Mouse (Mus musculus) layer of hippocampus, adult 18-20 months (tissue): Measurements from ENCODE around the gene Mgat5. TPM values are rescaled to one million over a fixed set of nuclear protein-coding genes. Genes with fewer than 3 reads are reported as not detected.

Experiments
- DNase-seq, 2 experiments: peaks; one replicate each; pipeline ENCODE4 v3.0.0; 2022; ENCODE audit warnings: low spot score in 2 of 2
- total RNA-seq, 2 experiments: library from RNA; stranded (reverse); gene quantifications; 2 replicates each; pipeline ENCODE4 v1.2.3; 2021

Gene Mgat5
- total RNA-seq, 2 experiments from 2014 or later: 48.4 to 48.7 TPM

DNA sequence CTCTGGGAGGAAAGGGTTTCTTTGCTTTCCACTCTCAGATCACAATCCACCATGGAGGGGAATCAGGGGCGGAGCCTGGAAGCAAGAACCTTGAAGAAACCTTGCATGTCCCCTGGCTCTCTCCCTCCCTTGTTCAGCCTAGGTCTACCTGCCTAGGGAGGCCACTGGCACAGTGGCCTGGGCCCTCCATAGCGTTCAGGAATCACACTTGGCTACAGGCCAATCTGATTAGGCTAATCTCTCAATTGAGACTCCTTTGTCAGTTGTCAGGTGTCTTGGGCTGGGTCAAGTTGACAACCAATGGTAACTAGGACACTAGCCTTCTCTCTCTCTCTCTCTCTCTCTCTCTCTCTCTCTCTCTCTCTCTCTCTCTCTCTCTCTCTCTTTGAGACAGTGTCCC is 12.2 kb downstream of the Mgat5 start:
- no peak for DNase-seq

DNA sequence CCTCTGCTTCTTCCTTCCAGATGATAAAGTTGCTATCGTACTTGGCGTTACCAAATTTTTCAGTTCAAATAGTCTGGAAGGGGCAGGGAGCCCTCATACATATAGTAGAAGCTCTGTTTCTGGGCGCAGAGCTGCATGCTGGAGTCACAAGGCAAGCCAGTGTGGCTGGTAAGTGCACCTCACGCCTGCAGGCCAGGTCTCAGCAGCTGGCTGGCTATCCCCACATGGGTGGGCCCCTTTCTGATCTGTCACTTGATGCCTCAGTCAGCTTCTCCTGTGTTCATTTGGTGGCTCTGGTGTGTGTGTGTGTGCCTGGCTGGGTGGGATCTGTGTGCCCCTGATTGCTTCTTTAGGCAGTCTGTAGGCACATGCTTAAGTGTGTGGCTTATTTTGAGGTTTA is 12.8 kb downstream of the Mgat5 start:
- no peak for DNase-seq

DNA sequence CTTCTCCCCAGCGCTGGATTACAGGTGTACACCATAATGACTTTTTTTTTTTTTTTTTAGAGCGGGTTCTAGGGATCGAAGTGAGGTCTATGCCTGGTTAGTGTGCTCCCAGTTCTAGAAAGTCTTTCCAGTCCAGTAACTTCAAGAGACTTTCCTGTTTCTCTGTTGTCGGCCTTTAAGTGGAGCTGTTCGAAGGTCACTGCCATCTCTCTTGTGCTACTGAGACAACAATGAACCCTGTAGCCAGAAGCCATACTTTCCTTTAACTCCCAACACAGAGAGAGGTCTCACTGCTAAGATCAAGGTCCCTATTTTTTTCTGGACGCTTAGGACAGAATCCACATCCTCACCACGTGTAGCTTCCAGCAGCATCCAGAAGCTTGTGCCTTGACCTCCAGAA is 13.4 kb downstream of the Mgat5 start:
- DNase-seq: no peak

DNA sequence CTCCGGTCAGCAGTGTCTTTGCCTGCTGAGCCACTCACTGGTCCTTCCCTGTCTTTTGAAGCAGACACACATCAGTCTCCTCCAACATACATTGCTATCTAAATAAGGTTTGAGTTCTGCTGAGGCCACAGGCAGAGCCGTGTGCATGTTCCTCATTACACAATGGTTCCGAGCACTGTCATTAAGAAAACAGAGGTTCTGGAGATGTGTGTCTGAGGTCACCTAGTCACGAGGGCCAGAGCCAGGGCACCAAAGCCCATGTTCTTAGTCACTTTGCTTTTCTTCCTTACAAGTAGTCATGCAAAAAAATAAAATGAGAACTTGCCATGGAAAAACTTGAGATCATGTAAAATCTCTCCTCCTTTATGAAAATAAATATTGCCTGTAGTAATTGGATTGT is 14.3 kb downstream of the Mgat5 start:
- no peak for DNase-seq

DNA sequence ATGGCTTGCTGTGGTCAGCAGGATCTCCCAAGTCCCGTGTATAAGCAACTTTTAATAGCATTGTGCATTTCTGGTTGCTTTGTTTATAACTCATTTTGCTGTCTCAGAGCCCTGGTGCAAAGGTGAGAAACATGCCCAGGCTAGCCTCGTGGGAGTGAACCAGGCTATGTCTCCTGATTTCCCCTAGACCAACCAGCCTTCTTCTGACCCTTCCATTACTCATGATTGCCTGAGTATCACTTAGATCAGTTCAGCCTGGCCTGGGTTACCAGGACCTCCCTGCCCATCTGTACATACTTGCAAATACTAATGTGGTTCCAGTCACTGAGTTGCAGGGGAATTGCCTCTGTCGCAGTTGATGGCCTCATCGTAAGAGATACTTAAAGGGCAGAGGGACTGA is 14.8 kb downstream of the Mgat5 start:
- no peak for DNase-seq

DNA sequence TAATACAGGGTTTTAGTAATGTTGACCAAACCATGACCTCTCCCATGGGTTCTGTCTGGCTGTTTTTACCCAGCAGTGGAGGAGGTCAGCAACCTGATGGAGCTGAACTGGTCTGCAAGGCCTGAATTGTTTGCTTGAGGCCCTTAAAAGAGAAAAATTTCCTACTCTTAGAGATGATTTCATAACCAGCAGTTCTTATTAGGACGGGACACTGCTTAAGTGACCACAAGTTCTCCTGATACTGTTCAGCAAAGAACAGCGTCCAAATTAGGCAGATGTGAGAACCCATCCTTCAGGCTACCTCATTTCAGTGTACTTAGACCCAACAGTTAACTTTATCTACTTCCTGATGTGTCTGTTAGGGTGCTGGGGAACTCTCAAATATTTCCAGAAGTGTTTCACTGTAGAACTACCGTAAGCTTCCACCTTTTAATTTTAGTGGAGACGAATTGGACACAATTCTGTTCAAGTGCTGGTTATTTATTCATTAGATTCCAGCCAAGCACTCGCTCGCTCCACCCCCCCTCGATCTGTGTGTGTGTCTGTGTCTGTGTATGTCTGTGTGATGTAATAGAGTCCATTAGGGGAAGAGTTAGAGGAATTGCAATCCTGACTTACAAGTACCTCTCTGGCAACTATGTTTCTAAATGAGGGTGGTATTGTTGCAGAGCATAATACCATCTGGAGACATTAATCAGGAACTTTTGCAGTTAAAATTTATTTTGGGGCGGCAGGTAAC is 17.4 kb downstream of the Mgat5 start:
- DNase-seq: no peak

DNA sequence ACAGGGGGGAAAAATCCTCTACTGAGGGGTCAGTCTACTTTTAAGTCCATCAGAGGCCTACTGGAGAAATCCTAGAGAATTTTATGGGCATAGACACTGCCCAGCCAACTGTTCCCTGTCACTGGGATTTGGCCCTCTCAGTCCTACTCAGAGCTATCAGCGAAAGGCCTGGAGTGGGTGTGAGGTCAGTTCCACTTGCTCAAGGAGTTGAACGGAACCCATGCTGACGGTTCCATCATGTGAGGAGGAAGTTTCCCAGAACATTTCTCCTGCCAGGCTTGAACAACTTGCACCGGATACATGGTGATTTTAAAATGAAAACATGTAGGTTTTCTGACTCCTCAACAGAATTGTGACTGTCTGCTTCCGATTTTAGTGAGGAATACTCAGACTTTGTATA is 20.2 kb downstream of the Mgat5 start:
- no peak for DNase-seq

DNA sequence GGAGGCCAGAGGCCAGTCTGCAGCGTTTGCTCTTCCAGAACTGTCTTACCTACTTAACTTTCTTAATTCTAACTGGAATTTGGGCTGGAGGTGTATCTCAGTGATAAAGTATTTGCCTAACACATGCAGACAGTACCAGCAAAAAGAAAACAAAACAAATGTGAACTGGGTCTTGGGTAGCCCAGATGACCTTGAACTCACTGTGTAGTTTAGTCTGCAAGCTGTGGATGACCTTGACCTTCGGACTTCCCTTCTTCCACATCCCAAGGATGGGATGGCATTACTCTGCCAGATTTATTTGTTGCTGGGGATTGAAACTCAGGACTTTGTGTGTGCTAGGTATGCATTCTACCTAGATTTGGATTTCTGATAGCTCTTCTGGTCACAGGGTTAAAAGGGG is 24.2 kb downstream of the Mgat5 start:
- DNase-seq: no peak

DNA sequence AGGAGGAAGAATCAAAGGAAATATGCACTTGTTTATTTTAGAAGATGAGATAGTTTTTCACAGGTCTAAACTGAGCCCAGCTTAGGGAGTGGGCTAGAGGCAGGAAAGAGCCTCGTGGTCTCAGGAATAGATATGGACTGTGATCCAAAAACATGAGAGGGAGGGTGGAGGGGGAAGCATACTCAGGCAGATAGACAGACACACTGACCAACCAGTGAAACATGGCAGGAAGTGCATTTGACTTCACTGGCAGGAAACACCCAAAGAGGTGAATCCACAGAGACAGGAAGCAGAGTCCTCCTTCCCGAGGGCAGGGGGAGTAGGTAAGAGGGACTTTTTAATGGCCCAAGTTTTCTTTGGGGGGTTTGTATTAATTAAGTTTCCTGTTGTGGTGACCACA is 25.7 kb downstream of the Mgat5 start:
- DNase-seq: no peak

DNA sequence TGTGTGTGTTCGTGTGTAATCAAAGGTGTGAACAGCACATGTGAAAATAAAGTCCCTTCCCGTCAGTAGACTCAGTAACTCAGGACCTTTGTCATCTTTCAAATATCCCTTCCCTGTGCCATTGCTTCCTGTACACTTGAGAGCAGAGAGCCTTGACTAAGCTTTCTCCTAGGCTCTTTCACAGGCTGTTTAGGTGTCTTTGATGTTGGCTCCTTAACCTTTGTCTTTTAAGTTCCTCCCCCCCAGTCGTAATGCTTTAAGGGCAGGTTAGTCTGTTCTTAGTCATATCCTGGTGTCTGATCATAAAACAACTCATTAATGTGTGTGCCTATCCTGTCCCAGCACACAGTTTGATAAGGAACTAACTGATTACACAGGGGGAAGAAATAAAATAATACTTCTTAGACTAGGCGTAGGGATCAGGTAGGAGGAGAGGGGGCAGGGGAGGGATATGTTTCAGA is 28.4 kb downstream of the Mgat5 start:
- no peak for DNase-seq

DNA sequence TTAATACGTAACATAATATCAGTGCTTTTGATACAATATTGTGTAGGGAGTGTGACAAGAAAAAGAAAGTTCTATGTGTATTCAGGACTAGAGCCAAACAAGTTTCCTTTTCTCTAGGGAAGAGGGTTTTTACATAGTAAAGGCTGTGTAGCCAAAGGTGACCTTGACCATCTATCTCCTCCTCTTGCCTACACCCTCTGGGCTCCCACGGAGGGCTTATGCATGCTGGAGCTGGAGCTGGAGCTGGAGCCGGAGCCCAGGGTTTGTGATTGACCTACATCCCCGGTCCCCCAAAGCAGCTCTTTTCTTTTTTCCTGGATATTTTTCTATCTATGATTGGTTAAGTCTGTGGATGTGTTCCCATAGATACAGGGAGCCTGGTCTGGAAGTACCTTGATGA is 30.3 kb downstream of the Mgat5 start:
- no peak for DNase-seq

DNA sequence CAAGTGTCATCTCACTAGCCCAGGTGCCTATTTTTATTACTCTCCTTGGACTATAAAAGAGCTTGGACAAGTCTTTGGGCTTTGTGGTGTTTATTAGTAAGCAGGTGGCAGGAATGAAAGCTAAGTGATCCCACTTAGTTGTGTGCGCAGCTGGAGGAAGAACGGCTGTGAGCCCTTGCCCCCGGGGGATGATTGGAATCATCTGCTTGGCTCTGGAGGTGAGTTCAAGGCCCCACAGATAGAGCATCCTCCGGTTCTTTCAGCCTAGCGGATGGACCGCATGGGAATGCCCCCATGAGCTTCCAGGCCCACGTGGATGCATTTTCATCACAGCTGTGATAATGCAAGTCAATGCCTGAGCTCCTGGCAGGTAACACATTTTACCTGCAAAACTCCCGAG is 31.6 kb downstream of the Mgat5 start:
- no peak for DNase-seq

DNA sequence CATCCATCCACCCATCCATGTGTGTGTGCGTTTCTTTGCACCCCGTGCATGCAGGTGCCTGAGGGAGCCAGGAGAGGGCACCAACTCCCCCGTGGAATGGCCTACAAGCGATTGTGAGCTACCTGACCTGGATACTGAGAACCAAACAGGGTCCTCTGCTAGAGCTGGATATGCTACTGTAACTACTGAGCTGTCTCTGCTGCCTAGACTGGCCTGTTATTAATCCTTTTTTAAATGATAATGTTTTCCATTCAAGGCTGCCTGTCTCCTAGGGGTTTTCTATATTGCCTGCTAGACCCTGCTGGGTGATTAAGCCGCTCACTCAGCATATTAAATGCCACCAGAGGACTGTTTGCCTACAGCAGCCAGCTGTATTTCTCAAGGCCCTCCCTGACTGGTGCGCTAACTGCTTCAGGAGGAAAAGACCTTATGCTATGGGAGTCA is 34.1 kb downstream of the Mgat5 start:
- DNase-seq: no peak

DNA sequence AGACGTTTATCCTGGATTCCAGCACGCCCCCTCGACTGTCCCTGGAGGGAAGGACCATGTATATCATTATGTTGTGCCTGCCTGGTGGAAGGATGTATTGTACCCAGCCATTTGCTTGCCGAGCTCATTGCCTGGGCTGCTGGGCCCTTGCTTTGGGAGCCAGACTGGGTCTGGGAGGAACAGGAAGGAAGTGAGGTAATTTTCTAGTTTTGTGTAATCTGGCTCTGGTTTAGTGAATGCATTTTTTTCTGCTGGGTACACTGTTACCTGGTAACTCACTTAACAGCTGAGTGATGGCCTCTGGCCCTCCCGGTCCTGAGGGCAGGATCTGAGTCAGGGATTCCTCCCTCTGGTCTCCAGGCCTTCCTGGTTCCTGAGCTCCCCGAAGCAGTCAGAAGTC is 35.1 kb downstream of the Mgat5 start:
- DNase-seq: no peak

DNA sequence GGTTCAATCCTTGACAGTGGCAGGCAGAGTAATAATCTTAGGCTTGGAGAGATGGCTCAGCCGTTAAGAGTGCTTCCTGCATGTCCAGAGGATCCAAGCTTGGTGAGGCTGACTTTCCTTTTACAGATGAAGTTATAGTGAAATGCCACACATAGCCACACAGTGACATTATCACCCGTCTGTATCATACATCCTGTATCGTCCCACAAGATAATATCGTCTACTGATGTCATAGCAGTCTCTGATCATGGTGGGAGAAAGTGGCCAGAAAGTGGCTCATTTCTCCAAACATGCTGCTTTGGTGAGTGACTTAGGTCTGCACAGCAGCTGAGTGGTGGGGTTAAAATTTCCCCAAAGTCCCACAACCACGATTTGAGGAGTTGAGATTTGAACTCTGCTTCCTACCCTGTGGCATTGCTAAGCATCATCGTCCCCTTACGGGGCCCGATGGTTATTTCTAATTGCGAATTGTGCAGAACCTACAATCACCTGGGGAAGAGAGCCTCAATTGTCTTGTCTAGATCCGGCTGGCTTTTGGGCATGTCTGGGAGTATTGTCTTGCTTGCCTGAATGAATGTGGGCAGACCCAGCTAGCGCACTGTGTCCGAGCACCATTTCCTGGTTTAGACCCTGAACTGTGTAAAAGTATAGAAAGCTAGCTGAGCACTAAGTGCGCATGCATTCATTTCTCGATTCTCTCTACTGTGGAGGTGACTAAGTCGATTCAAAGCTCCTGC is 37.5 kb downstream of the Mgat5 start:
- DNase-seq: no peak

DNA sequence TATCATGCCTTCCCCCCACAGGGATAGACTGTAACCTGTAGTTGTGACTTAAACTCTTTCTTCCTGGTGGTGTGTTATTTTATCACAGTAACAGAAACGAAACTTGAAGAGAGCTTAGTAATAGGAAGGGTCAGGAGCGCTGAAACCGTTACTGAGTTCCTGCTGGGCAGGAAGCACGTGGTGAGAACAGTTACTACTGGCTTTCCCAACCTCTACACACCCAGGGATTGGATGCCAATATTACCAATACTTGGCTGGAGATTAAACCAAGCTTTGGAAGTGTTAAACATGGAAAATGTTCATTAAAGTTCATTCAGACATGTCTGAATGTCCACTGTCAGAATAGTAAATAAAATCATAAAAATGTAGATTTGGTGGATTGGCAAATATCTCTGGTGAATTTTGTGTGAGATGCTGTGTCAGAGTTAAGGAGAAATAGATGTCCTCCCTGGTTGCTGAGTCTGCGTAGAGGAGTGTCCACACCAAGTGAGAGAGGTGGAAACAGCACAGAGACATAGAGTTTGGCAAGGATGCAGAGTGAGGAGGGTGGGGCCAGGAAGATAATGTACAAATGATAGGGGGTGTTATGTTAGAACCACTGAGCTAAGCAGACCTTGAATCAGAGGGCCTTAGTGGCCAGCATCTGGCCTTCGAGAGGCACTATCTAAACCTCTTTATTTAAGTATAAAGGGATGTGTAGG is 38.2 kb downstream of the Mgat5 start:
- no peak for DNase-seq

DNA sequence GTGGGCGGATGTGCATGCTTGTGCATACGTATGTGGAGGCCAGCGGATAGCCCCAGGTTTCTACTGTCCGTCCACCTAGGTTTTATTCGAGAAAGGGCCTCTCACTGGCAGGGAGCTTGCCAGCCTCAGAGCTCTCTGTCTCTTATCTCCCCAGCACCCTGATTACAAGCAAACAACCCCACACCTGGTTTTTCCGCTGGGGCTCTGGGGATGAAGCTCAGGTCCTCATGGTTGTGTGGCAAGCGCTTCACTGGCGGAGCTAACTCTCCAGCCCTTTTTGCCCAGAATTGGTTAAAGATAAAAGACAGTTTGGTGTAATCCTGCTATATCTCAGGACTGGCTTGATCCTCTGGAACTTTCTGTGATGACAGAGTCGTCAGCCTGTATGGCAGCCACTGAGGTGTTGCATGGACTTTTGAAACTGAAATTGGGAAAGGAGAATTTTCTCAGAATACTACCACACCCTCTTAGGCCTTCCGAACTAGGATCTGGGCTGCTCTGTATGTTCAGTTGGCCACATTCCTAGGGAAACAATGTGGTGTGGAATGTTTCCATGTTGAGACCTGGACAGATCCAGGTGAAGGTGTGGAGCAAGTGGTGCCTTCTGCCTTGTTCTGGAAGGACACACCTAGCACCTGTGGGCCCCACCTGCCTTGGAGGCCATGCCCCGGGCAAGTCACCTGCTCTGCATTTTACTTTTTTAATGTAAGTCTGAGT is 39.4 kb downstream of the Mgat5 start:
- no peak for DNase-seq

DNA sequence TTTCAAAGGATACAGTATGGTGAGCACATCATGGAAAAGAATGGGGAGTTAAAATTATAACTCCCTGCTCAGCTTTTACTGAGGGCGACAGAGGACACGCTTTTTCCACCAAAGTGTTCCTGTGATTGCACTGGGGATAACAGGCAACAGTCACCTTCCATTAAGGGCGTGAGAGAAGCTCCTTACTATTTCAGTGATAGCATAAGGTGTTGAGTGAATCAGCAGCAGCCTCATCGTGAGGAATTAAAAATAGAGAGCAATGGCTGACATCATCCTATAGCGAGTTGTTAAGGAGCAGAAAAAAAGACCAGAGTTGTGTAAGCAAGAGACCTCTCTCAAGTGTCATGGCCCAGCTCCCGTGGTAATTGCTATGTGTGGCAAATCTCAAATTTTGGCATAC is 41.3 kb downstream of the Mgat5 start:
- DNase-seq: no peak

DNA sequence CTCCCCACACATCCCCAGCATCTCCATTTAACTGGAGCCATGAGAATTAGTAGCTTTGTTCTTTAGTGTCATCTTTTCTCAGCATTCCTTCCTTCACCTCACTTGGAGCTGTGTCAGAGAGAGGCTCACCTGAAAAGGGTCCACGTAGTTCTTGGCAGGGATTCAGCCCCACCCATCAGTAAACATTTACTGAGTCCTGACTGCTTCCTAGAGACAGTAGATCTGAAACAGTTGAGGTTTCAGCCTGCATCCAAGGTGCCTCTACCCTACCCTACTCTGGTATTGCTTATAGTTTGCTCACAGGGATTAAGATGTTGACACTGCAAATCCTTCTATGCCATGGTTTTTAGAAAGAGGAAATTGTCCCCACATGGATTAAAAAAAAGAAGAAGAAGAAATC is 43.6 kb downstream of the Mgat5 start:
- no peak for DNase-seq

DNA sequence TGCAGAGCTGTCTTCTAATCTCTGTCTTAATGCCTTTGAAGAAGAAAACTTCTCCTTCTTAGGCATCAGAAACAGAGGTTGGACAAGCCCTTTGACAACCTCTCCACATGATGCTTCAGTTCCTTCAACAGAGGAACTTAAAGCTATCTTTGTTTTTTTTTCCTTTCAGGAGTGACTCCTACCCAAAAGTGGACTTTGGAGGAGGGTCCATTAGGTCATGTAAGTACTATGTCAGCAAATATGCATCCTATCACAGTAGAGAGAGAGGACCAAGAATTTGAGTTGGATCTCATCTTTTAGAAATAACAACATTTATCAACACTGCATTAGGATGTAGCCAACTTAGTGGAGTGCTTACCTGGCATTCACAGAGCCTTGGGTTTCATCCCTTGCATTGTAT is 44.8 kb downstream of the Mgat5 start:
- DNase-seq: no peak

DNA sequence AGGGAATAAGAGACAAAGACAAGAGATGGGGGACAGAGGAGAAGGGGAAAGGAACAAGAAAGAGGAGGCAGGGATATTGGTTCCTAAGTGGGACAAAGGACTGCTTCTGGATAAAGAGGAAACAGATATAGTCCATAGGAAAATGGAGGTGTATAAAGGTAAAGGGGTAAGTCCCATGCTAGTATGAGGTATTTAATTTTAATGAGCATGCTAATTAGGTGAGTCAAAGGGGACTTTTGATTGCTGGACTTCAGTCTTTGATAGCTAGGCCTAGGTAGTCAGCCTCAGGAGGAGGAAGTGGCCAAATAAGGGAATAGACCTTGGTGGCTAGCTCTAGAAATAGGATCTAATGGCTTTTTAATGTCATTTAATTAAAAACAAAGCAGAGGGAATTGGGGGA is 45.5 kb downstream of the Mgat5 start:
- DNase-seq: no peak

DNA sequence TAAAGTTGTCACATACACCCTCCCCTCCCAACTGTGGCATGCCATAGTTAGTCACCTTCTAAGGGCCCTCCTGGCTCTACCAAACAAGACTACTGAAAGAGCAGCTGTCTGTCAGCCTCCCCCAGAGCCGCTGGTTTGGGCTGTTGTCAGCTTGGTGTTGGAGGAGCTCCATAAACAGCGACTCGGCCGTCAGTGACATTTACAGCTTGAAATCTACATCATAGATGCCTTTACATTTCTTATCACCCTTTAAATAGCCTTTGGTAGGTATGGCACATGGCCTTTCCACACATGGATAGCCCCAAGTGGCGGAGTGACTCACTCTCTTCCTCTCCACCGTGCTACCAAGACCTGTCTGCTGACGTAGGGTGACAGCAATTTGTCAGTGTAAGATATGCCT is 46.9 kb downstream of the Mgat5 start:
- DNase-seq: no peak
